Mouse (Mus musculus) intestine, postnatal 0 days (tissue): Measurements from ENCODE around the gene Slc46a2. TPM values are rescaled to one million over a fixed set of nuclear protein-coding genes. Genes with fewer than 3 reads are reported as not detected.

Experiments used
- ATAC-seq: fragments of 200-750 bp; cut with Nextera tagmentation; 2 replicates; pipeline ENCODE4 v1.8.0; 2017; ENCODE audit warnings: mild to moderate bottlenecking, moderate TSS enrichment, moderate library complexity
- H3K27ac ChIP-seq: fragments of 300-500 bp; sonication (generic); 2 replicates; pipeline ENCODE4 v1.5.1; 2014; ENCODE audit warnings: mild to moderate bottlenecking, low read depth, low read length, moderate library complexity
- H3K27me3 ChIP-seq: fragments of 300-500 bp; sonication (generic); replicated peaks from 2 replicates; pipeline ENCODE4 v1.6.1; 2014; ENCODE audit warnings: low read length, mixed read lengths; ENCODE audit not compliant: control insufficient read depth, insufficient read depth
- H3K36me3 ChIP-seq: fragments of 300-500 bp; sonication (generic); 2 replicates; pipeline ENCODE4 v1.6.1; 2014; ENCODE audit warnings: mild to moderate bottlenecking, moderate library complexity; ENCODE audit not compliant: control insufficient read depth, insufficient read depth
- H3K4me1 ChIP-seq: fragments of 300-500 bp; sonication (generic); replicated peaks from 2 replicates; pipeline ENCODE4 v1.6.1; 2014; ENCODE audit warnings: antibody characterized with exemption, low read length, mixed read lengths; ENCODE audit not compliant: control insufficient read depth, insufficient read depth
- H3K4me2 ChIP-seq: fragments of 300-500 bp; sonication (generic); replicated peaks from 2 replicates; pipeline ENCODE4 v1.6.1; 2014; ENCODE audit warnings: low read depth, mild to moderate bottlenecking, moderate library complexity
- H3K4me3 ChIP-seq: fragments of 300-500 bp; sonication (generic); 2 replicates; pipeline ENCODE4 v1.5.1; 2014; ENCODE audit warnings: low read depth, low read length
- H3K9ac ChIP-seq: fragments of 300-500 bp; sonication (generic); 2 replicates; pipeline ENCODE4 v1.6.1; 2014; ENCODE audit warnings: mild to moderate bottlenecking, low read depth, low read length
- H3K9me3 ChIP-seq: fragments of 300-500 bp; sonication (generic); 2 replicates; pipeline ENCODE4 v1.6.1; 2016; ENCODE audit warnings: mixed run types; ENCODE audit not compliant: control insufficient read depth
- CTCF ChIP-seq: sonication (generic); IDR thresholded peaks from 2 replicates; pipeline ENCODE4 v1.5.1; 2016; ENCODE audit warnings: low read depth, mild to moderate bottlenecking, control low read depth, antibody characterized with exemption, moderate library complexity
- WGBS: fragments of 180-500 bp; shearing (Covaris S2); extraction: QIAGEN DNeasy Blood & Tissue Kit; methylation state at CpG from one replicate; pipeline ENCODE4 v1.1.7; 2014; 5-methylcytosine and 5-hydroxymethylcytosine counted together
- polyA plus RNA-seq: library from polyadenylated mRNA; unstranded; fragments of >200 nt; fragmentation: Nextera tagmentation; extraction: Ambion mirVana; gene quantifications from 2 replicates; pipeline ENCODE4 v1.2.1, GENCODE M21; 2015

The Slc46a2 gene
- not detected in 2 replicates for polyA plus RNA-seq

DNA sequence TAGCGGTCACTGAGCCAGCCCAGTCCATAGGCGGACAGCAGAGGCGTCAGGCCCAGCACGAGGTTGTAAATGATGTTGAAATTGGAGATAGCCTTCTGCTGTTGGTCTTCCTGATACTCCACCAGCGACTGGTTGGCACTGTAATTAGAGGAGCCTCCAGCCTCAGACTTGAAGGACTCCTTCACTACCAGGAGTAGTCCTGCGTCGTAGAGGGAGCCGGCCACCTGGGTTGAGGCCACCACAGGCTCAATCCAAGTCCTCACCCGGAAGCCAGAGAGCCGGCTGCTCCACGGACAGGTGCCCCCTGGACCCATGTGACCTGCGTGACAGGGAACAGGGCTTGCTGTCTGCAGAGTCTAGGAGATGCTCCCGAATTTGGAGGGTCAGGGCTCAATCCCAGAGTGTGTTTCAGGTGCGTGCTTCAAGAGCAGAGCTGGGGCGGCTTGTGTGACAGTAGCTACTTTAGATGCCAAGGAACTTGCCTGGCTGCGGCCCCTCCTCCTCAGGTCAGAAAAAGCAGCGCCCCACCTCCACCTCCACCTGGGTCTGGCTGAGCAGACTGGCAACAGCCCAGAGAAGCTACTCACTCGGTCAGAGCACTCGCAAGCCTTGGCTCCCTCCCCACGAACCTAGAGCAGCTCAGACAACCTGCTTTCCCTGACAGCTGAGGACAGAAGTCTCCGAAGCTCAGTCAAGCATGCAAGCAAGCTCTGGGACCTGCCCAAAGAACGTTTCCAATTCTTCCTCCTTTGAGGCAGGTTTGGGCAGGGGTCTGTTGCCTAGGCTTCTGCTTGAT lies at the start of gene Slc46a2:
Gene Slc46a2, minus strand, starts transcription at position 449 of the 796 bp plus-strand sequence.
- no peaks in the 10 kb centered on the region for H3K36me3 ChIP-seq

GRCm38 (mm10) chr4:59963405-59964344 lies 48.8 kb upstream of the Slc46a2 start, which contains the start of gene Mup6:
TSS of gene Mup6 (plus strand) at chr4:59964294.
- Histone ChIP-seq H3K4me3 (no peak within 1 kb of the TSS), H3K27ac (no peak within 1 kb of the TSS), H3K9ac (no peak within 1 kb of the TSS), H3K27me3 (no peaks in the 10 kb centered on the region), H3K36me3 (no peaks in the 10 kb centered on the region), H3K4me1 (no peaks in the 10 kb centered on the region), H3K4me2 (no peak within 1 kb of the TSS), H3K9me3 (no peaks in the 10 kb centered on the region)
- no peak for TF ChIP-seq CTCF
- 61% methylated on average over 3 of the region's 3 CpGs for WGBS
- no peak for ATAC-seq

More for the DNA sequence above, at the start of gene Slc46a2:
- Histone ChIP-seq H3K4me2 (no peak within 1 kb of the TSS; the same call in 1 of the 2 replicates), H3K9ac (no peak within 1 kb of the TSS), H3K27ac (no peak within 1 kb of the TSS), H3K4me3 (no peak within 1 kb of the TSS), H3K27me3 (peaks cover 8% of the 10 kb centered on the region; the same call in 1 of the 2 replicates), H3K9me3 (no peaks in the 10 kb centered on the region), H3K4me1 (no peaks in the 10 kb centered on the region)
- ATAC-seq = no peak
- no peak for TF ChIP-seq CTCF
- 13% methylated on average over 22 of the region's 22 CpGs for WGBS

- no peak for ATAC-seq
- Histone ChIP-seq H3K9me3 (no peaks in the 10 kb centered on the region), H3K4me2 (no peak within 1 kb of the TSS), H3K27me3 (no peaks in the 10 kb centered on the region), H3K4me1 (no peaks in the 10 kb centered on the region), H3K36me3 (no peaks in the 10 kb centered on the region), H3K9ac (no peak within 1 kb of the TSS), H3K27ac (no peak within 1 kb of the TSS), H3K4me3 (no peak within 1 kb of the TSS)
- TF ChIP-seq CTCF = no peak
- 80% methylated on average over 3 of the region's 3 CpGs for WGBS
These were observed 45.8 kb upstream of the Slc46a2 start, which contains the start of gene Mup4 for GRCm38 (mm10) chr4:59960610-59961009. TSS of gene Mup4 (minus strand) at chr4:59960710.

DNA sequence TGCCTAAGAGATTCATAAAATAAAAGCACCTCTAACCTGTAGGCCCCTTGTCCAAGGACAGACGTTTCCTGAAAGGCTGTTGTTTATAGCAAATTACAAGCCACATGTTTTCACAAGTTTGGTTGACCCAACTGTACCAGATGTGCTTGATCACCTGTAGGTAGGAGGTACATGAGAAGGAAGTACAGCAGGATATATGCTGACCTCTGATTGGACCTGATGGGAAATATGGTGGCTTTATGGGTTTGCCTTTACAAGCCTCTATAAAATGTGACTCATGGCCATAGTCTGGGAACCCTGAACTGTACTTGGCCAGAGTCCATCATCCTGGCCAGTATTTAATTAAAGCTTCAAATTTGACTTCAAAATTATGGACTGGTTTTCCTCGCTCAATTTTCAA lies 22.7 kb upstream of the Slc46a2 start:
- no peak overlapping the region for H3K4me3 ChIP-seq
- ATAC-seq = peak; percentile 90
- H3K9me3 ChIP-seq = no peaks in the 10 kb centered on the region
- no peaks in the 10 kb centered on the region for H3K27me3 ChIP-seq
- H3K27ac ChIP-seq = no peak overlapping the region
- TF ChIP-seq CTCF = no peak
- H3K4me2 ChIP-seq = no peak overlapping the region
- no peaks in the 10 kb centered on the region for H3K36me3 ChIP-seq
- H3K4me1 ChIP-seq = no peaks in the 10 kb centered on the region
- no peak overlapping the region for H3K9ac ChIP-seq
- WGBS = 51% methylated on average over 2 of the region's 2 CpGs

GRCm38 (mm10) chr4:59932505-59933281 lies 17.8 kb upstream of the Slc46a2 start:
- Histone ChIP-seq H3K9ac (no peak overlapping the region), H3K36me3 (no peaks in the 10 kb centered on the region), H3K27ac (no peak overlapping the region), H3K4me3 (no peak overlapping the region), H3K27me3 (no peaks in the 10 kb centered on the region), H3K9me3 (no peaks in the 10 kb centered on the region), H3K4me2 (no peak overlapping the region), H3K4me1 (no peaks in the 10 kb centered on the region)
- peak; percentile 58 for ATAC-seq
- 58% methylated on average over 6 of the region's 6 CpGs for WGBS
- TF ChIP-seq CTCF = peak; percentile 54
